Mouse (Mus musculus): ENCODE data around the gene Cyp4f39.
"Not testable (repeated sequence)": the region's sequence is repeated elsewhere in the genome, so short reads cannot be mapped to it uniquely, and the experiment has no call there.

The Cyp4f39 gene

DNA sequence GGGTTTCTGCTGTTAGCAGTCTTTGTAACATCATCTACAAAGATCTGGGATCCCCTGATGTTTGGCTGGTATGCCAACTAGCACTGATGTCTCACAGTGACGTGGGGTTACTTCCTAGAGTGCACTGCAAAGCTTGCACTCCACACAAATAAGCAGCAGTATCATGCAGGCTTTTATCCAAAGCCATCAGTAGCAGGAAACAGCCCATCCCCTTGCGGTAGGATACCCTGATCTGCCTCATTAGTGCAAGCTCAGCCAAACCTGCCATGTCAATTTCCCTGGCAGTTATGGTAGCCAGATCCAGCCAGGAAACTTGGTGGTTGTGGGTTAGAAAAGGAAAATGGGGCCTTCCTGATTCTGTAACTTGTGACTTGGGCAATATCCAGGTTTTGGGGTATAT, 26.2 kb downstream of the Cyp4f39 start:
- H3K27me3 ChIP-seq (ENCODE audit: insufficient read depth, low read length) = peaks cover 31% of the 10 kb centered on the region
- peaks cover 24% of the 10 kb centered on the region for H3K4me1 ChIP-seq (replicated peaks; ENCODE audit: low read depth, low read length)
- TF ChIP-seq NANOG (IDR thresholded peaks at IDR 0.05; ENCODE audit: borderline replicate concordance, low read length) (no peak), POU5F1 (IDR thresholded peaks at IDR 0.05; ENCODE audit: borderline replicate concordance, low read length) (no peak), CTCF (conservative IDR thresholded peaks at IDR 0.05; ENCODE audit: low read length) (no peak)
- no peaks in the 10 kb centered on the region for H3K36me3 ChIP-seq (ENCODE audit: insufficient read depth, low read length)
- no peaks in the 10 kb centered on the region for H3K9me3 ChIP-seq (ENCODE audit: low read length)
- H3K4me3 ChIP-seq (replicated peaks; ENCODE audit: low read length) = no peak overlapping the region

DNA sequence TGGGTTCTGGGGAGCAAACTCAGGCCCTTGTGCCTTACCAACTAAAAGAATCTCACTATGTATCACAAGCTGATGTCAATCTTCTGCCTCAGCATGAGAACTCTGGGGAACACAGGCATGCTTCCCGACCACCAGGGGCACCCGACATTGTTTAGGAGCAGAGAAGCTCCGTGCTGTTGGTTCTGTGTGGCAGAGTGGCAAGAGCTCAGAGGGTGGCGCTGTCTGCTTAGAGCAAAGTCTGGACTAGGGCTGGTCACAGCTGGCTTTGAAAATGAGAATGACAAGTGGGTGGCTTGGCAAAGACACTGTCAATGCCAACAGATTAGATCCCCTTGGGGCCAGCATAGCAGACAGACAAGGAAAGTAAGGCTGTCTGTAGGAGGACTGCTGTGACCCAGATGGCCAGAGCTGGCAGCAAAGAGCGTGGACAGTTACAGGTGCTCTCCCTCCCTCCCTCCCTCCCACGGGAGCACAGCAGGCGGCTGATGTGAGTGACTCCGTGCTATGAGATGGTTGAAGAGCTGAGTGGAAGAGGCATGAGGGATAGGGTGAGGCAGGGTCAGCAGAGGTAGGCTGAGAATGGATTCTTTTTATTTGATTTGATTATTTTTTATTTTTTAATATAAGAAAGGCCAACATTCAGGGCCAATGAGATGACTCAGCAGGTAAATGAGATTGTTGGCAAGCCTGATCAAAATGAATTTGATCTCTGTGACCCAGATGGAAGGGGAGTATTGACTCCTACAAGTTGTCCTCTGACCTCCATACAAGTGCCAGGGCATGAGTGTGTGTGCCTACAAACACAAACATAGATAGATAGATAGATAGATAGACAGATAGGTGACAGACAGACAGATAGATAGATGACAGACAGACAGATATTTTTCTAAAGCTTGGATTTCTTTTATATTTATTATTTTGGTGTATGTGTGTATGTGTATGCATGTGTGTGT, 27.3 kb downstream of the Cyp4f39 start:
- Histone ChIP-seq H3K27me3 (ENCODE audit: insufficient read depth, low read length) (peaks cover 31% of the 10 kb centered on the region), H3K4me1 (replicated peaks; ENCODE audit: low read depth, low read length) (peaks cover 24% of the 10 kb centered on the region), H3K9me3 (ENCODE audit: low read length) (no peaks in the 10 kb centered on the region), H3K36me3 (ENCODE audit: insufficient read depth, low read length) (no peaks in the 10 kb centered on the region), H3K4me3 (replicated peaks; ENCODE audit: low read length) (no peak overlapping the region)
- TF ChIP-seq CTCF (conservative IDR thresholded peaks at IDR 0.05; ENCODE audit: low read length) (peak; percentile 23), NANOG (IDR thresholded peaks at IDR 0.05; ENCODE audit: borderline replicate concordance, low read length) (no peak)

DNA sequence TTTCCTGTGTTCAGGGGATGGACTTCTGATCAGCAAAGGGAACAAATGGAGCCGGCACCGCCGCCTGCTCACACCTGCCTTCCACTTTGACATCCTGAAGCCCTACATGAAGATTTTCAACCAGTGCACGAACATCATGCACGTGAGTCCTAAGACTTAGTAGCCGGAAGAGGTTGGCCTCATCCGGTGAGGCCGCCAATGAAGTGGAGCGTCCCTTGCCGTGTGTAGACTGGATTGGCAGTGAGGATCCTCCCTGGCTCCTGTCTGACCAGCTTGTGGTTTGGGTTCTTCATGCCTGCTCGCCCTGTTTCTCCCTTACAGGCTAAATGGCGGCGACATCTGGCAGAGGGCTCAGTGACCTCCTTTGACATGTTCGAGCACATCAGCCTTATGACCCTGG, 29.2 kb downstream of the Cyp4f39 start:
- Histone ChIP-seq H3K4me3 (replicated peaks; ENCODE audit: low read length) (peak overlapping the region; percentile 65), H3K36me3 (ENCODE audit: insufficient read depth, low read length) (no peaks in the 10 kb centered on the region), H3K4me1 (replicated peaks; ENCODE audit: low read depth, low read length) (peaks cover 21% of the 10 kb centered on the region), H3K27me3 (ENCODE audit: insufficient read depth, low read length) (peaks cover 26% of the 10 kb centered on the region), H3K9me3 (ENCODE audit: low read length) (no peaks in the 10 kb centered on the region)
- no peak for TF ChIP-seq NANOG (IDR thresholded peaks at IDR 0.05; ENCODE audit: borderline replicate concordance, low read length)
- TF ChIP-seq POU5F1 (IDR thresholded peaks at IDR 0.05; ENCODE audit: borderline replicate concordance, low read length) = no peak
- no peak for TF ChIP-seq CTCF (conservative IDR thresholded peaks at IDR 0.05; ENCODE audit: low read length)

DNA sequence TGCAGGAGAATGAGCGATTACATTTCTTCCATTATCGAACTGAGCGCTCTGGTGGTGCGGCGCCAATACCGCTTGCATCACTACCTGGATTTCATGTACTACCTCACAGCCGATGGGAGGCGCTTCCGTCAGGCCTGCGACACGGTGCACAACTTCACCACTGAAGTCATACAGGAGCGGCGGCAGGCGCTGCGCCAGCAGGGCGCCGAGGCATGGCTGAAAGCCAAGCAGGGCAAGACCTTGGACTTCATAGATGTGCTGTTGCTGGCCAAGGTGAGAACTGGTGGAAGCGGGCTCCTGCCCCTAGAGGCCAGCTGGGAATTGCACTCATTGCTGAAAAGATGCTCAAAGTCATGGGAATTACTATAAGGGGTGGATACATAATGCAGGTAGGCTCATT, 30.7 kb downstream of the Cyp4f39 start:
- Histone ChIP-seq H3K4me3 (replicated peaks; ENCODE audit: low read length) (peak overlapping the region; percentile 67), H3K9me3 (ENCODE audit: low read length) (no peaks in the 10 kb centered on the region), H3K36me3 (ENCODE audit: insufficient read depth, low read length) (no peaks in the 10 kb centered on the region), H3K27me3 (ENCODE audit: insufficient read depth, low read length) (peaks cover 25% of the 10 kb centered on the region), H3K4me1 (replicated peaks; ENCODE audit: low read depth, low read length) (peaks cover 21% of the 10 kb centered on the region)
- TF ChIP-seq CTCF (conservative IDR thresholded peaks at IDR 0.05; ENCODE audit: low read length) = peak; percentile 81
- TF ChIP-seq POU5F1 (IDR thresholded peaks at IDR 0.05; ENCODE audit: borderline replicate concordance, low read length) = no peak

DNA sequence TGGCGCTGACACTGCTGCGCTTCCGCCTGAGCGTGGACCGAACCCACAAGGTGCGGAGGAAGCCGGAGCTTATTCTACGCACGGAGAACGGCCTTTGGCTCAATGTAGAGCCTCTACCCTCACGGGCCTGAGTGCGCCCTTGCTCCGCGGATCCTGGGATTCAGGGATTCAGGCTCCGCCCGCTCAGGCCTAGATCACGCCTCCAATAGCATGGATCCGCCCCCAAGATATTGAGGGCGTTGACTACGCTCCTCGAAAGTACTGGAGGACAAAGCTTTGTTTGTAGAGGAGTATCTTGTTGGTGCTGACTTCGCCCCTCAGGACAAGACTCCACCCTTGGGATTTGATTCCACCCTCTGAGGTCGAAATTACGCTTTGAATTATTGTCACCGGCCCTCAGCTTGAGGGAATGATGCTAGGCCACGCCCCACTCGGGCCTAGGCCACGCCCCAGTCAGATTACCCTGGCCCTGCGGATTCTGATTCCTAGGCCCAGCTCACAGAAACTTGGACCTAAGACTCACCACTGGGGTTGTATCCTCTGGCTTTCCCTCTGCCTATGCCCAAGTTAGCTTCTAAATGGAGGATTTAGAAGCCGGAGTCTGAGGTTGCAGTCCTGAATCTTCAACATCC, 39.9 kb downstream of the Cyp4f39 start:
- TF ChIP-seq POU5F1 (IDR thresholded peaks at IDR 0.05; ENCODE audit: borderline replicate concordance, low read length) (no peak), NANOG (IDR thresholded peaks at IDR 0.05; ENCODE audit: borderline replicate concordance, low read length) (no peak), CTCF (conservative IDR thresholded peaks at IDR 0.05; ENCODE audit: low read length) (no peak)
- H3K4me1 ChIP-seq (replicated peaks; ENCODE audit: low read depth, low read length) = peaks cover 19% of the 10 kb centered on the region
- no peaks in the 10 kb centered on the region for H3K36me3 ChIP-seq (ENCODE audit: insufficient read depth, low read length)
- peaks cover 22% of the 10 kb centered on the region for H3K27me3 ChIP-seq (ENCODE audit: insufficient read depth, low read length)
- H3K9me3 ChIP-seq (ENCODE audit: low read length) = peaks cover 9% of the 10 kb centered on the region
- peak overlapping the region; percentile 77 for H3K4me3 ChIP-seq (replicated peaks; ENCODE audit: low read length)

DNA sequence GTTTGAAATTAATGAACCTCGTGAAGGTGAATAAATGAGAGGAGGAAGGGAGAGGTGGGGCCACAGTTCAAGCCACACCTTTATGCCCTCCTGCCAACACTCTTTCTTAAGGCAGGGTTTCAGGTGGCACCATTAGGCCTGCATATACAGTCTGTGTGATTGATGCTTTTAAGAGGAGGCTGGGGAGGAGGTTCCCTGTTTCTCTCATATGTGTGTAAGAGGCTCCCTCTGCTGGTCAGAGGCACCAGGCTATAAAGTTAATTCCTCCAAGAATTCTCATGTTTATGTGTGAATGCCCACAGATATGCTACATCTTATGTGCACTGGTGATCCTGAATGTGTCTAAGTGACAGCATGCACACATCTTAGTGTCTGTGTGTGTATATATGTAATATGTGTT, 42.1 kb downstream of the Cyp4f39 start:
- H3K27me3 ChIP-seq (ENCODE audit: insufficient read depth, low read length) = peaks cover 20% of the 10 kb centered on the region
- no peaks in the 10 kb centered on the region for H3K36me3 ChIP-seq (ENCODE audit: insufficient read depth, low read length)
- H3K4me3 ChIP-seq (replicated peaks; ENCODE audit: low read length) = no peak overlapping the region
- H3K4me1 ChIP-seq (replicated peaks; ENCODE audit: low read depth, low read length) = peaks cover 19% of the 10 kb centered on the region
- H3K9me3 ChIP-seq (ENCODE audit: low read length) = peaks cover 9% of the 10 kb centered on the region
- TF ChIP-seq POU5F1 (IDR thresholded peaks at IDR 0.05; ENCODE audit: borderline replicate concordance, low read length) (no peak), CTCF (conservative IDR thresholded peaks at IDR 0.05; ENCODE audit: low read length) (peak; percentile 82)

DNA sequence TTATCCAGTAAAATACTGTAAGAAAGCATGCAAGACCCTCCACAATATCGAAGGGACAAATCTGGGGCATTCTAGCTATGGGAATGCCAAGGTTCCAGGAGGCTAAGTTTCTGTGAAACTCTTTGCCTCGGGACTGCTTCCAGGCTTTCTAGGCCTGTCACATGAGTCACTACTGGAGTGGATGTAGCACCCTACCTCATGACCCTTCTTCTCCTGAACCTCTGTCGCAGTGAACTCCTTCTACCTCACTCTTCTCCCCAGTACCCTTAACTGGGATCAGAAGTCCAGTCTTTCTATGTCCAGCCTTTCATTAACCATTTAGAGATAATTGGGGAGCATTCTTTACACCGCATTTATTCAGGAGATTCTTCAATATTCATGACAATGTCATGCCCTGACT, 48.0 kb downstream of the Cyp4f39 start:
- H3K36me3 ChIP-seq (ENCODE audit: insufficient read depth, low read length); H3K27me3 ChIP-seq (ENCODE audit: insufficient read depth, low read length); H3K4me3 ChIP-seq (replicated peaks; ENCODE audit: low read length); H3K9me3 ChIP-seq (ENCODE audit: low read length): not testable (repeated sequence)
- peaks cover 12% of the 10 kb centered on the region for H3K4me1 ChIP-seq (replicated peaks; ENCODE audit: low read depth, low read length)

DNA sequence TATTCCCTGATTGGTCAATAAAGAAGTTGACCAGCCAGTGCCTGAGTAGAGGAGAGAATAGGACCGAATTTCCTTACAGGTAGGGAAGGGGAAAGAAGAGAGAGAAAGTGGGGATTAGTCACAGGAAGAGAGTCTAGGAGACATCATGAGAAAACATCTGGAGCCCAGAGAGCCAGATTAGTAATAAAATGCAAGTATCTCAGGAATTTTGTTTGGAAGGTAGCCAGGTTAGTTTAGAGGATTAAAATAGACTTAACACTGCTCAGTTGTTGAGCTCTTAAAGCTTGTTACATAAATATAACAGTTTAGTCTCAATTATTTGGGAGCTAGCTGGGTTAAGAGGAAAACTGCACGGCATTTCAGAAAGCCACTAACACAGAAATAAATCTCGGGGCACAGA, 48.5 kb downstream of the Cyp4f39 start:
- Histone ChIP-seq H3K4me1 (replicated peaks; ENCODE audit: low read depth, low read length) (peaks cover 16% of the 10 kb centered on the region), H3K9me3 (ENCODE audit: low read length) (no peaks in the 10 kb centered on the region), H3K36me3 (ENCODE audit: insufficient read depth, low read length) (no peaks in the 10 kb centered on the region), H3K4me3 (replicated peaks; ENCODE audit: low read length) (no peak overlapping the region), H3K27me3 (ENCODE audit: insufficient read depth, low read length) (no peaks in the 10 kb centered on the region)
- TF ChIP-seq CTCF (conservative IDR thresholded peaks at IDR 0.05; ENCODE audit: low read length) (no peak), POU5F1 (IDR thresholded peaks at IDR 0.05; ENCODE audit: borderline replicate concordance, low read length) (no peak), NANOG (IDR thresholded peaks at IDR 0.05; ENCODE audit: borderline replicate concordance, low read length) (no peak)

DNA sequence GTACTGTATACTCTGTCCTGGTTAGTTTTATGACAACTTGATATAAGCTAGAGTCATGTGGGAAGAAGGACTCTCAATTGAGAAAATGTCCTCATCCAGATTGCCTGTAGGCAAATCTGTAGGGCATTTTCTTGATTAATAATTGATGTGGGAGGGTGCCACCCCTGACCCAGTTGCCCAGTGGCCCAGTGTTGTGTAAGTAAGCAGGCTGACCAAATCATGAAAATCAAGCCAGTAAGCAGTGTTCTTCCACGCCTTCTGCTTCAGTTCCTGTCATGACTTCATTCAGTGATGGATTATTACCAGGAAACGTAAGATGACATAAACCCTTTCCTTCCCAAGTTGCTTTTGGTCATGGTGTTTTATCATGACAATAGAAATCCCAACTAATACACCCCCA, 50.6 kb downstream of the Cyp4f39 start:
- TF ChIP-seq POU5F1 (IDR thresholded peaks at IDR 0.05; ENCODE audit: borderline replicate concordance, low read length) (no peak), CTCF (conservative IDR thresholded peaks at IDR 0.05; ENCODE audit: low read length) (no peak), NANOG (IDR thresholded peaks at IDR 0.05; ENCODE audit: borderline replicate concordance, low read length) (no peak)
- no peaks in the 10 kb centered on the region for H3K9me3 ChIP-seq (ENCODE audit: low read length)
- H3K36me3 ChIP-seq (ENCODE audit: insufficient read depth, low read length) = peaks cover 2% of the 10 kb centered on the region
- H3K4me1 ChIP-seq (replicated peaks; ENCODE audit: low read depth, low read length) = peaks cover 22% of the 10 kb centered on the region
- no peaks in the 10 kb centered on the region for H3K27me3 ChIP-seq (ENCODE audit: insufficient read depth, low read length)
- no peak overlapping the region for H3K4me3 ChIP-seq (replicated peaks; ENCODE audit: low read length)
